Mouse (Mus musculus) forebrain, embryonic 11.5 days (tissue): ENCODE results near the gene Gja3. TPM values are rescaled to one million over a fixed set of nuclear protein-coding genes. Genes with fewer than 3 reads are reported as not detected.
A peak's percentile ranks its signal among the peaks of the same experiment; 100 is the strongest.

ENCODE experiments used
- ATAC-seq: fragments of 200-750 bp; cut with Nextera tagmentation; replicated peaks from 2 replicates; pipeline ENCODE4 v1.8.0; 2017; ENCODE audit warnings: moderate TSS enrichment; ENCODE audit not compliant: low FRiP score
- DNase-seq: peaks from one replicate; pipeline ENCODE4 v3.0.0-alpha.2; 2017; ENCODE audit warnings: low spot score
- H3K27ac ChIP-seq: fragments of 300-500 bp; sonication (generic); 2 replicates; pipeline ENCODE4 v1.5.1; 2014; ENCODE audit warnings: low read depth, low read length
- H3K27me3 ChIP-seq: fragments of 300-500 bp; sonication (generic); 2 replicates; pipeline ENCODE4 v1.6.1; 2014; ENCODE audit warnings: mild to moderate bottlenecking, low read length, mixed read lengths; ENCODE audit not compliant: control insufficient read depth, insufficient read depth
- H3K36me3 ChIP-seq: fragments of 300-500 bp; sonication (generic); 2 replicates; pipeline ENCODE4 v1.6.1; 2014; ENCODE audit warnings: mild to moderate bottlenecking, low read length, moderate library complexity, mixed read lengths; ENCODE audit not compliant: control insufficient read depth, insufficient read depth
- H3K4me1 ChIP-seq: fragments of 300-500 bp; sonication (generic); replicated peaks from 2 replicates; pipeline ENCODE4 v1.6.1; 2014; ENCODE audit warnings: low read length, mixed read lengths; ENCODE audit not compliant: control insufficient read depth, insufficient read depth
- H3K4me2 ChIP-seq: fragments of 300-500 bp; sonication (generic); 2 replicates; pipeline ENCODE4 v1.6.1; 2014; ENCODE audit warnings: low read depth, mild to moderate bottlenecking, low read length, moderate library complexity, mixed read lengths; ENCODE audit not compliant: severe bottlenecking
- H3K4me3 ChIP-seq: fragments of 300-500 bp; sonication (generic); 2 replicates; pipeline ENCODE4 v1.5.1; 2014; ENCODE audit warnings: low read depth, low read length
- H3K9ac ChIP-seq: fragments of 300-500 bp; sonication (generic); 2 replicates; pipeline ENCODE4 v1.6.1; 2014; ENCODE audit warnings: low read length
- H3K9me3 ChIP-seq: fragments of 300-500 bp; sonication (generic); 2 replicates; pipeline ENCODE4 v1.6.1; 2016; ENCODE audit warnings: low read length, mixed read lengths; ENCODE audit not compliant: control insufficient read depth
- WGBS: fragments of 180-500 bp; shearing (Covaris S2); extraction: QIAGEN DNeasy Blood & Tissue Kit; methylation state at CpG from one replicate; pipeline ENCODE4 v1.1.7; 2014; 5-methylcytosine and 5-hydroxymethylcytosine counted together
- polyA plus RNA-seq: library from polyadenylated mRNA; unstranded; fragments of >200 nt; fragmentation: Nextera tagmentation; extraction: Ambion mirVana; gene quantifications from 2 replicates; pipeline ENCODE4 v1.2.1, GENCODE M21; 2014

Gene Gja3
- polyA plus RNA-seq: 0.08 TPM in 1 of 2 replicates, not detected in the other

- WGBS: under 1% methylated on average over 70 of the region's 79 CpGs
- H3K4me3 ChIP-seq: peak within 1 kb of the TSS; percentile 44
- no peak within 1 kb of the TSS for H3K27ac ChIP-seq
- H3K9me3 ChIP-seq: no peaks in the 10 kb centered on the region
- H3K36me3 ChIP-seq: no peaks in the 10 kb centered on the region
- peak within 1 kb of the TSS; percentile 85 for H3K4me2 ChIP-seq
- peaks cover 38% of the 10 kb centered on the region for H3K27me3 ChIP-seq
- DNase-seq (peak; percentile 75), ATAC-seq (peak; percentile 27; the same call in 1 of the 2 replicates)
- peak within 1 kb of the TSS; percentile 23; the same call in 1 of the 2 replicates for H3K9ac ChIP-seq
- peaks cover 5% of the 10 kb centered on the region; the same call in 1 of the 2 replicates for H3K4me1 ChIP-seq
Measured at GRCm38 (mm10) chr14:57057563-57058321, at the start of gene Gja3. Gene Gja3 (minus strand): TSS chr14:57058100.

DNA sequence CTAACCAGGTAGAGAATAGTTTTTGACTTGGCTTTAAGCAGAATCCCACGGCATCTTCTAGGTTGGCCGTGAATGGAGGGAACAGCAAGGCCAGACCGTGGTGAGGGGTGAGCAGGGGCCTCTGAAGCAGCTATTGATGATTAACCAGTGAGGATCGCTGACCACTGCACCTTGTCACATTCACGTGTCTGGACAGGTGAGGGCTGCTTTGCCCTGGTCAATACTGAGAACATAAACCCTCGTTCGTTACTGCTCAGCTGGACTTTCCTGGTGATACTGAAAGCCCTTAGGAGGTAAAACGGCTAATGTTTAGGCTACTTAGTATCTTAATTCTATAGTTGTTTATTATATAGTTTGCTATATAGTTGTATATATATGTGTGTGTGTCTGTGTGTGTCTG, 49.2 kb upstream of the Gja3 start:
- no peaks in the 10 kb centered on the region for H3K9me3 ChIP-seq
- 77% methylated on average over 8 of the region's 8 CpGs for WGBS
- peaks cover 49% of the 10 kb centered on the region for H3K27me3 ChIP-seq
- H3K27ac ChIP-seq: no peak overlapping the region
- no peaks in the 10 kb centered on the region for H3K36me3 ChIP-seq
- no peak overlapping the region for H3K9ac ChIP-seq
- H3K4me1 ChIP-seq: peaks cover 13% of the 10 kb centered on the region; the same call in 1 of the 2 replicates
- no peak overlapping the region for H3K4me3 ChIP-seq
- H3K4me2 ChIP-seq: no peak overlapping the region
- DNase-seq (no peak), ATAC-seq (no peak)

DNA sequence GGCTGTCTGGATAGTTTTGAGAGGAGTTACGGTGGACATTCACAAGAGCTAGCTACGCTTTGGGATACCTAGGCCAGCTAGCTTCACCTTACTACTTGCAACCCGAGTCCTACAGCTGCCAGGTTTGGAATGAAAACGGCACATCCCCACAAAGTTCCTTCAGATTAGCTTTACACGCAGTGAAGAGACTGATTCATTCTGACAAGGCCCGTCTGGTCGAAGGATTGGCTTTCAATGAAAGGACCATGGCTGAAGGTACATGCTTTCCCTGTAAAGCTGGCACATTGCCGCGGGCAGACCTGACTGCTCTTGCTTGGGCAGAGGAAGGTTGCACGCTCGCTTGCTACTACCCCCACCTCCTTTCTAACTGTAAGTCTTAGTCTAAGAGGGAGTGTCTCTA, 47.8 kb upstream of the Gja3 start:
- WGBS: 38% methylated on average over 11 of the region's 11 CpGs
- H3K4me1 ChIP-seq: peaks cover 13% of the 10 kb centered on the region; the same call in 1 of the 2 replicates

DNA sequence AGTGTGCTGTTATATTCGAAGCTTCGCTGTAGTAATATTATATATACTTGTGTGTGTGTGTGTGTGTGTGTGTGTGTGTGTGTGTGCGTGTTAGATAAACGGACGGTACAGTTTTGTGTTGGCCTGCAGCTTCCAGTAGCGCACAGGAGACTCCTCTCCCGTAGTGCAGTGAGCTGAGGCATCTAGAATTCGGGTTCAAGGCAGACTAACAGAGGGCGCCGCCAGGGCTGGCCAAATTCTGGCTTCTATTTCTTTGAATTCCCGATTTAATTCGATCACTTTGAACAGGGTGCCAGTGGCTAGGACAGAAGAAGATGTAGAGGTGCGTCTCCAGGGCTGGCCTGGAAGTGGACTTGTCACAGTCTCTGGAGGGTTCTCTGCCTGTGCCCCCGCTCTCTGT, 47.2 kb upstream of the Gja3 start:
- 8% methylated on average over 14 of the region's 14 CpGs for WGBS
- no peaks in the 10 kb centered on the region for H3K36me3 ChIP-seq
- peak overlapping the region; percentile 100 for H3K4me2 ChIP-seq
- H3K4me3 ChIP-seq: no peak overlapping the region
- DNase-seq: no peak
- no peaks in the 10 kb centered on the region for H3K9me3 ChIP-seq
- no peak overlapping the region for H3K9ac ChIP-seq
- peaks cover 13% of the 10 kb centered on the region; the same call in 1 of the 2 replicates for H3K4me1 ChIP-seq
- H3K27ac ChIP-seq: no peak overlapping the region
- H3K27me3 ChIP-seq: peaks cover 50% of the 10 kb centered on the region
- ATAC-seq: no peak

More for the DNA sequence above, 47.8 kb upstream of the Gja3 start:
- no peaks in the 10 kb centered on the region for H3K9me3 ChIP-seq
- ATAC-seq (no peak), DNase-seq (no peak)
- H3K4me2 ChIP-seq: no peak overlapping the region
- H3K27me3 ChIP-seq: peaks cover 50% of the 10 kb centered on the region
- H3K9ac ChIP-seq: no peak overlapping the region
- H3K27ac ChIP-seq: no peak overlapping the region
- H3K4me3 ChIP-seq: no peak overlapping the region
- H3K36me3 ChIP-seq: no peaks in the 10 kb centered on the region

GRCm38 (mm10) chr14:57104106-57105023, 46.5 kb upstream of the Gja3 start, which contains the start of gene Gjb2:
Gene Gjb2 (minus strand): TSS chr14:57104702.
- peaks cover 14% of the 10 kb centered on the region; the same call in 1 of the 2 replicates for H3K4me1 ChIP-seq
- H3K36me3 ChIP-seq: no peaks in the 10 kb centered on the region
- WGBS: 0% methylated on average over 100 of the region's 101 CpGs
- peak within 1 kb of the TSS; percentile 39 for H3K9ac ChIP-seq
- H3K4me3 ChIP-seq: peak within 1 kb of the TSS; percentile 49
- ATAC-seq (0 out of 2 replicates have a peak, but pooled peaks have one; percentile 51), DNase-seq (peak; percentile 77)
- peak within 1 kb of the TSS; percentile 100 for H3K4me2 ChIP-seq
- H3K27me3 ChIP-seq: peaks cover 50% of the 10 kb centered on the region
- no peak within 1 kb of the TSS for H3K27ac ChIP-seq
- H3K9me3 ChIP-seq: no peaks in the 10 kb centered on the region

DNA sequence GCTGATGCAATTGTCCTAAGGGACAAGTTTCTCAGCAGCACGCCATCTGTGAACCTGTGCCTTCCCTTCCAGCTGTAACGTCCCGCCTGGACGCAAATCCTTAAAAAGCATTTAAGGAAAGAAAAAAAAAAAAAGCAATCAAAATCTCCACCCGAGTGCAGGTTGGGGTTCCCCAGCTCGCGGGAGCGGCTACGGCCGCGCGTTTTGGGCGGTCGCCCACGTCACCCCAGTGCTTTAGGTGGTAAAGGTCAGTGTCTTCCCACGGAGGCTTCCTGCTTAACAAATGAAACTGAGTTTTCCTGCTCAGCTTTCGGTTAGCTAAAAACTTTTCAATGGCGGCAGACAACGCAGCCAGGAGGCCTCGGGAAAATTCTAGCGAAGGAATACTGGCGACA, 45.8 kb upstream of the Gja3 start:
- H3K4me3 ChIP-seq: peak overlapping the region; percentile 49
- no peaks in the 10 kb centered on the region for H3K9me3 ChIP-seq
- no peaks in the 10 kb centered on the region for H3K36me3 ChIP-seq
- H3K27ac ChIP-seq: no peak overlapping the region
- ATAC-seq (no peak), DNase-seq (no peak)
- H3K27me3 ChIP-seq: peaks cover 50% of the 10 kb centered on the region
- peaks cover 14% of the 10 kb centered on the region; the same call in 1 of the 2 replicates for H3K4me1 ChIP-seq
- H3K4me2 ChIP-seq: peak overlapping the region; percentile 100
- H3K9ac ChIP-seq: peak overlapping the region; percentile 39
- 4% methylated on average over 22 of the region's 22 CpGs for WGBS

- WGBS: 47% methylated on average over 6 of the region's 6 CpGs
- no peak for DNase-seq
- Histone ChIP-seq H3K27me3 (peaks cover 50% of the 10 kb centered on the region), H3K36me3 (no peaks in the 10 kb centered on the region), H3K27ac (no peak overlapping the region), H3K9ac (no peak overlapping the region), H3K9me3 (no peaks in the 10 kb centered on the region), H3K4me3 (no peak overlapping the region), H3K4me2 (no peak overlapping the region), H3K4me1 (peaks cover 14% of the 10 kb centered on the region; the same call in 1 of the 2 replicates)
- no peak for ATAC-seq
Measured at GRCm38 (mm10) chr14:57103121-57103520, 45.2 kb upstream of the Gja3 start.

DNA sequence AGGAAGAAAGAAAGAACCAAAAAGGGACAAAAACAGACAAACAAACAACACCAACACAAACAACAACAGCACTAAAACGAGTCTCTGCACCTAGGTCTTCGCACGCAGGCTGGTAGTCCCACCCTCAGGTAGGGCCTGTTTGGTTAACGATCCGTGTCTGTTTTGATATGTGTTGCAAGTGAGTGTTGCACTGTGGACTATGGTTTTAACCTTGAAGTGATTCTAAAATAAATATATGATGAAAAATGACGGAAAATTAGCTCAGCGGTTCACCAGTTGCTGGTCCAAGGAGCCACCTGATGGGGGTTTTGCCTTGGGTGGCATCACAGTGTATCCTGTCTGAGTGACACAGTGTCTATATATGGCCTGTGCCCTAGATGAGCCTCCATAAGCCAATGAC, 43.7 kb upstream of the Gja3 start:
- peaks cover 14% of the 10 kb centered on the region; the same call in 1 of the 2 replicates for H3K4me1 ChIP-seq
- 91% methylated on average over 7 of the region's 7 CpGs for WGBS
- no peak for ATAC-seq
- H3K9me3 ChIP-seq: no peaks in the 10 kb centered on the region
- H3K27ac ChIP-seq: no peak overlapping the region
- no peak for DNase-seq
- H3K4me3 ChIP-seq: no peak overlapping the region
- H3K4me2 ChIP-seq: no peak overlapping the region
- H3K27me3 ChIP-seq: peaks cover 42% of the 10 kb centered on the region
- no peaks in the 10 kb centered on the region for H3K36me3 ChIP-seq
- no peak overlapping the region for H3K9ac ChIP-seq
